28 mouse cellular contexts compared by ENCODE assay signal in genomic region chr4:98733660-98734059, GRCm38 (mm10). TPM values are rescaled to one million over a fixed set of nuclear protein-coding genes. Genes with fewer than 3 reads are reported as not detected.
"Had no signal": no experiment of that assay in that cellular context is flagged by ENCODE, and none has a peak within 500 bp of the region (broad histone marks: within the 10 kb centered on the region; RNA-seq: fewer than 3 reads in every experiment).

No protein-coding gene starts in this region.

- H3K4me1 ChIP-seq: heart, embryonic 15.5 days; hindbrain, embryonic 13.5 days; hindbrain, embryonic 15.5 days; kidney, embryonic 15.5 days; limb, embryonic 13.5 days; limb, embryonic 15.5 days; liver, embryonic 12.5 days had no signal

- H3K27ac ChIP-seq: heart, adult 2 months; heart, embryonic 13.5 days; heart, embryonic 15.5 days; hindbrain, embryonic 13.5 days; hindbrain, embryonic 15.5 days; hindbrain, postnatal 0 days; kidney, embryonic 15.5 days; kidney, postnatal 0 days; limb, embryonic 13.5 days; limb, embryonic 15.5 days; liver, embryonic 12.5 days had no signal

- H3K9ac ChIP-seq: heart, embryonic 13.5 days; heart, embryonic 15.5 days; hindbrain, embryonic 13.5 days; hindbrain, embryonic 15.5 days; kidney, embryonic 15.5 days; limb, embryonic 13.5 days; limb, embryonic 15.5 days; liver, embryonic 12.5 days had no signal

- DNase-seq: gastrocnemius, postnatal 14 days; gastrocnemius, postnatal 36 days; heart, adult 11 months; heart, adult 2 months; heart, postnatal 14 days; heart, postnatal 36 days; kidney, adult 11 months; kidney, adult 2 months; kidney, adult 9 months; kidney, postnatal 14 days; kidney, postnatal 36 days; layer of hippocampus, adult 9-11 months; layer of hippocampus, postnatal 36 days; left cerebral cortex, postnatal 4 days had no signal

- H3K4me3 ChIP-seq: heart, adult 2 months; heart, embryonic 13.5 days; heart, embryonic 15.5 days; hindbrain, embryonic 13.5 days; hindbrain, embryonic 15.5 days; kidney, embryonic 15.5 days; limb, embryonic 13.5 days; limb, embryonic 15.5 days; liver, embryonic 12.5 days had no signal

- H3K9me3 ChIP-seq: heart, embryonic 13.5 days; heart, embryonic 15.5 days; hindbrain, embryonic 13.5 days; hindbrain, embryonic 15.5 days; kidney, embryonic 15.5 days; limb, embryonic 13.5 days; limb, embryonic 15.5 days; liver, embryonic 12.5 days had no signal

- H3K36me3 ChIP-seq: heart, embryonic 13.5 days; heart, embryonic 15.5 days; hindbrain, embryonic 13.5 days; hindbrain, embryonic 15.5 days; limb, embryonic 15.5 days; liver, embryonic 12.5 days had no signal

RNA-seq across cellular contexts. Expression of gene L1td1, which starts 7.1 kb away (rescaled TPM):
- polyA plus RNA-seq: gonadal fat pad, adult 2 months; heart, adult 2 months; heart, embryonic 15.5 days; heart, postnatal 0 days; kidney, adult 2 months; large intestine, adult 2 months; liver, adult 2 months; liver, embryonic 12.5 days had no signal
